Comparison of ENCODE assay signal across 26 mouse cellular contexts in genomic region chr11:6035521-6035920, GRCm38 (mm10). TPM values are rescaled to one million over a fixed set of nuclear protein-coding genes. Genes with fewer than 3 reads are reported as not detected.
A peak's percentile ranks its signal among the peaks of the same experiment; 100 is the strongest.
DNase-seq lines count a peak whose midpoint lies in the region; ATAC-seq and TF ChIP-seq lines count a peak whose summit lies in the region.
"Had no signal": no experiment of that assay in that cellular context is flagged by ENCODE, and none has a peak within 500 bp of the region (broad histone marks: within the 10 kb centered on the region; RNA-seq: fewer than 3 reads in every experiment).

No protein-coding gene starts in this region.

- peaks cover 12% of the 10 kb centered on the region for H3K4me1 ChIP-seq in hindbrain, postnatal 0 days (ENCODE audit: insufficient read depth, low read length)
- peaks cover 15% of the 10 kb centered on the region; the same call in 1 of the 2 replicates for H3K4me1 ChIP-seq in hindbrain, embryonic 13.5 days (replicated peaks)
- H3K4me1 ChIP-seq: limb, embryonic 12.5 days; liver, embryonic 12.5 days; neural tube, embryonic 12.5 days had no signal

- 40% methylated on average over 3 of the region's 3 CpGs for WGBS in hindbrain, postnatal 0 days
- 73% methylated on average over 3 of the region's 3 CpGs for WGBS in hindbrain, embryonic 13.5 days

- peak overlapping the region; percentile 11; the same call in 1 of the 2 replicates for H3K27ac ChIP-seq in hindbrain, postnatal 0 days
- H3K27ac ChIP-seq in hindbrain, embryonic 13.5 days: no peak overlapping the region
- H3K27ac ChIP-seq: embryonic facial prominence, embryonic 15.5 days; forebrain, embryonic 10.5 days; heart, adult 2 months; heart, embryonic 15.5 days; intestine, embryonic 15.5 days; limb, embryonic 12.5 days; liver, embryonic 12.5 days; neural tube, embryonic 12.5 days had no signal

- TF ChIP-seq CTCF in hindbrain, postnatal 0 days (IDR thresholded peaks at IDR 0.05; ENCODE audit: low read depth): no peak

- H3K9me3 ChIP-seq in hindbrain, postnatal 0 days (ENCODE audit: low read length): no peaks in the 10 kb centered on the region
- H3K9me3 ChIP-seq in hindbrain, embryonic 13.5 days: no peaks in the 10 kb centered on the region
- H3K9me3 ChIP-seq: embryonic facial prominence, embryonic 15.5 days; forebrain, embryonic 10.5 days; G1E; heart, embryonic 15.5 days; intestine, embryonic 15.5 days; limb, embryonic 12.5 days; liver, embryonic 12.5 days; neural tube, embryonic 12.5 days had no signal

- H3K27me3 ChIP-seq in hindbrain, postnatal 0 days (ENCODE audit: insufficient read depth, low read length): no peaks in the 10 kb centered on the region
- no peaks in the 10 kb centered on the region for H3K27me3 ChIP-seq in hindbrain, embryonic 13.5 days
- H3K27me3 ChIP-seq: embryonic facial prominence, embryonic 15.5 days; heart, embryonic 15.5 days; intestine, embryonic 15.5 days; limb, embryonic 12.5 days; liver, embryonic 12.5 days; neural tube, embryonic 12.5 days had no signal

- H3K4me3 ChIP-seq in hindbrain, postnatal 0 days (ENCODE audit: low read length): no peak overlapping the region
- H3K4me3 ChIP-seq in hindbrain, embryonic 13.5 days: no peak overlapping the region
- H3K4me3 ChIP-seq: embryonic facial prominence, embryonic 15.5 days; forebrain, embryonic 10.5 days; heart, adult 2 months; heart, embryonic 15.5 days; intestine, embryonic 15.5 days; limb, embryonic 12.5 days; liver, embryonic 12.5 days; neural tube, embryonic 12.5 days had no signal

- H3K4me2 ChIP-seq in hindbrain, postnatal 0 days (ENCODE audit: low read depth, low read length): no peak overlapping the region
- H3K4me2 ChIP-seq in hindbrain, embryonic 13.5 days: no peak overlapping the region
- H3K4me2 ChIP-seq: embryonic facial prominence, embryonic 15.5 days; heart, embryonic 15.5 days; intestine, embryonic 15.5 days; limb, embryonic 12.5 days; liver, embryonic 12.5 days; midbrain, embryonic 11.5 days; neural tube, embryonic 12.5 days had no signal

- peak; percentile 44 to 54 for DNase-seq in cerebellum, adult 18-20 months
- DNase-seq in hindbrain, postnatal 0 days (ENCODE audit: low spot score): peak; percentile 67
- DNase-seq in NIH3T3 (ENCODE audit: low read depth): peak; percentile 53
- DNase-seq in cerebellum, postnatal 10 days: peak; percentile 70 to 74
- DNase-seq in adrenal gland, postnatal 10 days: no peak
- DNase-seq in embryo, embryonic 9.5 days (ENCODE audit: extremely low spot score): no peak
- DNase-seq: embryo, embryonic 11 days; gastrocnemius, postnatal 10 days; heart, adult 2 months; kidney, adult 9 months; kidney, postnatal 25 days; lung, adult 2 months; thymus, adult 18-20 months; thymus, postnatal 4 days had no signal

- no peaks in the 10 kb centered on the region for H3K36me3 ChIP-seq in hindbrain, postnatal 0 days (ENCODE audit: insufficient read depth, low read length)
- no peaks in the 10 kb centered on the region for H3K36me3 ChIP-seq in hindbrain, embryonic 13.5 days
- H3K36me3 ChIP-seq: embryonic facial prominence, embryonic 15.5 days; forebrain, embryonic 10.5 days; G1E; heart, embryonic 15.5 days; intestine, embryonic 15.5 days; limb, embryonic 12.5 days; liver, embryonic 12.5 days; neural tube, embryonic 12.5 days had no signal

- ATAC-seq in cerebellum, adult (ENCODE audit: insufficient number of reproducible peaks, low FRiP score, low TSS enrichment): no peak
- no peak for ATAC-seq in hindbrain, postnatal 0 days
- ATAC-seq in hindbrain, embryonic 13.5 days (ENCODE audit: low FRiP score): no peak
- ATAC-seq: CD4-positive, CD25-positive, alpha-beta regulatory T cell, adult 4 months; intestine, embryonic 15.5 days; liver, embryonic 12.5 days had no signal

- H3K9ac ChIP-seq in hindbrain, postnatal 0 days (replicated peaks; ENCODE audit: low read length): no peak overlapping the region
- no peak overlapping the region for H3K9ac ChIP-seq in hindbrain, embryonic 13.5 days
- H3K9ac ChIP-seq: embryonic facial prominence, embryonic 15.5 days; heart, embryonic 15.5 days; intestine, embryonic 15.5 days; limb, embryonic 12.5 days; liver, embryonic 12.5 days; neural tube, embryonic 12.5 days had no signal

RNA-seq across cellular contexts. Expression of gene Camk2b, which starts 30.6 kb away (rescaled TPM):
- total RNA-seq in hindbrain, postnatal 0 days (2014; rRNA removed): 188 and 212 TPM in 2 replicates
- polyA plus RNA-seq in hindbrain, postnatal 0 days (2015; fragmentation: Nextera tagmentation; extraction: Ambion mirVana): 160 and 165 TPM in 2 replicates
- polyA plus RNA-seq in hindbrain, embryonic 13.5 days (2015; fragmentation: Nextera tagmentation; extraction: Ambion mirVana): 63.1 and 65.8 TPM in 2 replicates
- total RNA-seq in adrenal gland, postnatal 10 days (2021): 10 to 100 TPM; 15.7 to 30.4 TPM
- polyA plus RNA-seq: G1E had no signal

Comparison
In these comparisons a context has a peak if more than half of its experiments do, and no peak if none do; other contexts are left out.
1. DNase-seq: peak in cerebellum, adult 18-20 months (2 of 2), hindbrain, postnatal 0 days (single experiment), NIH3T3 (single experiment) and cerebellum, postnatal 10 days (2 of 2); none in adrenal gland, postnatal 10 days (single experiment) and embryo, embryonic 9.5 days (single experiment).